Comparison of ENCODE assay signal across 9 mouse cellular contexts in the genomic region with DNA sequence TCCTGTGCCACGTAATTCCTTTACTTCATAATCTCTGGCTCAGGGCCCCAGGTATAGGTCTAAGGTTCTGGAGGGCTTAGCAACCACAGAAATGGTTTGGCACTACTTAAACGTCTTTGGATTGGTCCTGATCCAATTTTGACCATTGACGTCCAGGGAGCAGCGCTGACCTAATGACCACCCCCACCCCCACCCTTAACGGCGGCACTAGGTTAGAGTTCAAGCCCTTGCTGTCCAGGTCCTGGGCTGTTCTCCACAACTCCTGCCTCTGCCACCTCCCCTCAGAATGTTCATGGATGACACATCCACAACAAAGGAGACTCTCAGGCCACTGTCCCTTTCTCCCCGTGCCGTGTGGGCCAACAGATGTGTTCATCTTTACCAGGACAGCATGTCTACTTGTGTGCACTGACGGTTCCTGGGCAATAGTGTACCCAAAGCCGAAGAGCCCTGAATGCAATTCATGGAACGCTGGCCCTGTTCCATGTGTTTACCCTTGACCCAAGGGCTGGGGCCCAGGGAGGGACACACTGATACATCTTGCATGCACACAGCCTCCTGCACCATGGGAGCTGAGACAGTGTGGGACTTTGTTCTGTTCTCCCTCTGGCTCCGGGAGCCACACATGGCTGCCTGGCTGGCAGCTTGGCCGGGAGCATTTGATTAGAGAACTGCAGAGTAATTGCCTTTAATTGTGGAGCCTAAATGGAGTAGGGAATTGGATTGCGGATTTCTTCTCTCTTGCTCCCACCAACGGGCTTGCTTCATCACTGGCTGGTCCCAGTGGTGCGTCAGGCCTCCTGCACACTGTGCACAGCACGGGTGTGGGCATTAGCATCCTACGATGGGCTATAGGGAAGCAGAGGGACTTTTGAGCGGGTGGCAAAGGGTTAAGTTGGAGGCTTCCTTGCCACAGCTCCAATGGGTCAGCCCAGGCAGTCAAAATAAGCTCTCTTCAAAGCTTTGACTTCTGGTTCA.
DNase-seq lines count a peak whose midpoint lies in the region; ATAC-seq lines count a peak whose summit lies in the region.
"Had no signal": no experiment of that assay in that cellular context is flagged by ENCODE, and none has a peak within 500 bp of the region (broad histone marks: within the 10 kb centered on the region; RNA-seq: fewer than 3 reads in every experiment).

No protein-coding gene starts in this region.

- no peak for DNase-seq in limb, embryonic 10.5 days (ENCODE audit: low spot score)
- DNase-seq in right cerebral cortex, postnatal 14 days = peak; percentile 23
- DNase-seq in spleen, postnatal 4 days (ENCODE audit: low spot score in 2 of 2) = no peak
- no peak for DNase-seq in heart, adult 9 months (ENCODE audit: low spot score in 2 of 2)

- no peak overlapping the region for H3K27ac ChIP-seq in limb, embryonic 15.5 days
- H3K27ac ChIP-seq in limb, embryonic 10.5 days = no peak overlapping the region
- H3K27ac ChIP-seq in forebrain, embryonic 13.5 days = peak overlapping the region; percentile 71
- H3K27ac ChIP-seq in hindbrain, embryonic 15.5 days (replicated peaks) = peak overlapping the region; percentile 73

- H3K27me3 ChIP-seq in limb, embryonic 15.5 days = no peaks in the 10 kb centered on the region
- no peaks in the 10 kb centered on the region for H3K27me3 ChIP-seq in limb, embryonic 10.5 days (ENCODE audit: low read depth, poor library complexity, severe bottlenecking)
- H3K27me3 ChIP-seq in forebrain, embryonic 13.5 days = no peaks in the 10 kb centered on the region
- no peaks in the 10 kb centered on the region for H3K27me3 ChIP-seq in hindbrain, embryonic 15.5 days
- H3K27me3 ChIP-seq: Patski had no signal

- no peak overlapping the region for H3K9ac ChIP-seq in limb, embryonic 15.5 days
- no peak overlapping the region for H3K9ac ChIP-seq in forebrain, embryonic 13.5 days
- H3K9ac ChIP-seq in hindbrain, embryonic 15.5 days = no peak overlapping the region

- H3K4me3 ChIP-seq in limb, embryonic 15.5 days = no peak overlapping the region
- H3K4me3 ChIP-seq in limb, embryonic 10.5 days = no peak overlapping the region
- no peak overlapping the region for H3K4me3 ChIP-seq in forebrain, embryonic 13.5 days
- H3K4me3 ChIP-seq in hindbrain, embryonic 15.5 days = no peak overlapping the region

- peaks cover 32% of the 10 kb centered on the region for H3K4me1 ChIP-seq in limb, embryonic 15.5 days
- peaks cover 38% of the 10 kb centered on the region for H3K4me1 ChIP-seq in limb, embryonic 10.5 days
- H3K4me1 ChIP-seq in forebrain, embryonic 13.5 days = peaks cover 50% of the 10 kb centered on the region
- H3K4me1 ChIP-seq in hindbrain, embryonic 15.5 days (replicated peaks) = peaks cover 40% of the 10 kb centered on the region

- H3K4me2 ChIP-seq in limb, embryonic 15.5 days = no peak overlapping the region
- H3K4me2 ChIP-seq in forebrain, embryonic 13.5 days = no peak overlapping the region
- no peak overlapping the region for H3K4me2 ChIP-seq in hindbrain, embryonic 15.5 days

- H3K36me3 ChIP-seq in limb, embryonic 15.5 days = peaks cover 23% of the 10 kb centered on the region
- H3K36me3 ChIP-seq in limb, embryonic 10.5 days = peaks cover 81% of the 10 kb centered on the region
- peaks cover 23% of the 10 kb centered on the region; the same call in 1 of the 2 replicates for H3K36me3 ChIP-seq in forebrain, embryonic 13.5 days (ENCODE audit: poor library complexity, severe bottlenecking)
- H3K36me3 ChIP-seq in hindbrain, embryonic 15.5 days = no peaks in the 10 kb centered on the region

- 0 out of 2 replicates have a peak, but pooled peaks have one; percentile 15 for ATAC-seq in limb, embryonic 15.5 days (ENCODE audit: insufficient number of reproducible peaks, low FRiP score, low TSS enrichment, low read depth)
- peak; percentile 87 for ATAC-seq in forebrain, embryonic 13.5 days
- peak; percentile 73 for ATAC-seq in hindbrain, embryonic 15.5 days (ENCODE audit: low FRiP score, low read depth)
- ATAC-seq: inflammation-experienced regulatory T-cells, adult 6 months; Patski had no signal

- 79% methylated on average over 19 of the region's 19 CpGs for WGBS in limb, embryonic 15.5 days
- 80% methylated on average over 19 of the region's 19 CpGs for whole genome bisulfite sequencing in limb, embryonic 10.5 days
- 58% methylated on average over 19 of the region's 19 CpGs for WGBS in forebrain, embryonic 13.5 days
- 61% methylated on average over 19 of the region's 19 CpGs for WGBS in hindbrain, embryonic 15.5 days

- H3K9me3 ChIP-seq in limb, embryonic 15.5 days = no peaks in the 10 kb centered on the region
- no peaks in the 10 kb centered on the region for H3K9me3 ChIP-seq in limb, embryonic 10.5 days (replicated peaks)
- no peaks in the 10 kb centered on the region for H3K9me3 ChIP-seq in forebrain, embryonic 13.5 days (replicated peaks)
- no peaks in the 10 kb centered on the region for H3K9me3 ChIP-seq in hindbrain, embryonic 15.5 days

Comparison
In these comparisons a context has a peak if more than half of its experiments do, and no peak if none do; other contexts are left out.
1. ATAC-seq: peak in every context shown above with its lines; median percentile 87 in forebrain, embryonic 13.5 days; 73 in hindbrain, embryonic 15.5 days; 15 in limb, embryonic 15.5 days.
2. H3K27ac ChIP-seq: peak in forebrain, embryonic 13.5 days (single experiment) and hindbrain, embryonic 15.5 days (single experiment); none in limb, embryonic 15.5 days (single experiment) and limb, embryonic 10.5 days (single experiment).